Mouse (Mus musculus) cerebellum, postnatal 25 days (tissue): ENCODE measurements around the gene Hist1h2bh.
A peak's percentile ranks its signal among the peaks of the same experiment; 100 is the strongest.
"Not testable (repeated sequence)": the region's sequence is repeated elsewhere in the genome, so short reads cannot be mapped to it uniquely, and the experiment has no call there.

Experiments
- DNase-seq, 2 experiments: peaks; one replicate each; pipeline ENCODE4 v3.0.0; 2021; ENCODE audit warnings: mixed read lengths in 2 of 2

Hist1h2bh gene

DNA sequence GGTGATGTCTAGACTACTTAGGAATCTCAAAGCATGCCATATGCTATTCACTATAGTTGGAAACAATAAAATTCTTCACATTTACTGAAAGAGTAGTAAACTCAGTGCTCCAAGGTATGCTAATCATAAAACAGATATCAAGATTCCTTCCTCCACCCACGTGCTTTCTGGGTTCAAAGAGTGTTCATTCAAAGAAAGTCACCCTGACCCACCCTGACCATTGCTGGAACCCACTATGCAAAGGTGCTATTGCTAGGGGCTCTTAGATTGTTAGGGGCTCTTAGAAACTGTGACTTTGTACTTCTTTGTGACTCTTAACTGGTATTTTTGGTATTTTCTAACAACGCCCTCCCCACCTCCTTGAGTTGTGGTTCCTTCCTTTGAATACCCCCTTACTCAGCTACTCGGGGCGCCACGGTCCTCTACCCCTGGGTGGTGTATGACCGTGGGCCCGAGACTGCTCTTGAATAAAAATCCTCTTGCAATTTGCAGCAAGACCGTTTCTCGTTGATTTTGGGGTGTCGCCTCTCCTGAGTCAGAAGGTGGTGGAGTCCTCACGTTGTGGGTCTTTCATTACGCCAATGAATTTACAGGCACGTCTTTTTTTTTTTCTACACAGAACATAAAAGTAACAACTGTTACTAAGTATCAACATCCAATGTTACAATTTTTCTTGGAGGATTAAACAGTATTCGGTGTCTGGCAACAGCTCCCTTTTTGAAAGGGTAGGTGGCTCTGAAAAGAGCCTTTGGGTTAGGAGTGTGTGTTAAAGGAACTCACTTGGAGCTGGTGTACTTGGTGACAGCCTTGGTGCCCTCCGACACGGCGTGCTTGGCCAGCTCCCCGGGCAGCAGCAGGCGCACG is 30.1 kb upstream of the Hist1h2bh start:
- DNase-seq: not testable (repeated sequence)

DNA sequence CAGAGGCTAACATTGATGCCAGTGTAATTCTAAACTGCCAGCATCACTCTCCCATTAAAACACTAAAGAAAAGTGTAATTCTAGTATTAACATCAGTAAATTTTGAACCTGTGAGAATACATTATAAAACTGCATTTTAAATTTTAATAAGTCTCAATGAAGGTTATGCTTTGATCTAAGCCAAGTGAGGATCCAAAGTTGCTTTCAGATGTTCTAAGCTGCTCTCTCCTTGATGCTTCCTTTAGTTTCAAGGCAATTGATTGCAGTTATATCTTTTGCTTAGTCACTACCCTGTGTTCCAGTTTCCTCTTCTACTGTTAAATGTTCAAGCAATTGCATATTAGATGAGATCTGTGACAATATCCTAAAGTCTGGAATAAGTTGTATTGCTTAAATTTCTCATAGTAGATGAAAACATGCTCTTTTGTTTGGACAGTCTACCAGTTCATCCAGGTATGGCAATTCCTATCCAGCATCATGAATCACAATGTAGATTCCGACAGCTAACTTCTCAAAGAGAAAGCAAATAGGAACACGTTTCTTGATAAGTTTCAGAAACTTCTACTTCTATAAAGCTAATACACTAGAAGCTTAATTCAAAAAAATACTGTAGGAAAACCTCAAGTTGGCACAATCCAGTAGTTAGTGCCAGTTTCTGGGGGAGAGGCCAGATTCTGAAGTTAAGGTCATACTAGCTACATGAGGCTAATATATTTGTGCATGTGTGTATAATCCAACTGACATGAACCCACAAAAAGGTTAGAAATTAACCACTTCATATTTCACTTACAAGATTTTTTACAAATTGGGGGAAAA is 29.2 kb upstream of the Hist1h2bh start:
- DNase-seq: no peak

DNA sequence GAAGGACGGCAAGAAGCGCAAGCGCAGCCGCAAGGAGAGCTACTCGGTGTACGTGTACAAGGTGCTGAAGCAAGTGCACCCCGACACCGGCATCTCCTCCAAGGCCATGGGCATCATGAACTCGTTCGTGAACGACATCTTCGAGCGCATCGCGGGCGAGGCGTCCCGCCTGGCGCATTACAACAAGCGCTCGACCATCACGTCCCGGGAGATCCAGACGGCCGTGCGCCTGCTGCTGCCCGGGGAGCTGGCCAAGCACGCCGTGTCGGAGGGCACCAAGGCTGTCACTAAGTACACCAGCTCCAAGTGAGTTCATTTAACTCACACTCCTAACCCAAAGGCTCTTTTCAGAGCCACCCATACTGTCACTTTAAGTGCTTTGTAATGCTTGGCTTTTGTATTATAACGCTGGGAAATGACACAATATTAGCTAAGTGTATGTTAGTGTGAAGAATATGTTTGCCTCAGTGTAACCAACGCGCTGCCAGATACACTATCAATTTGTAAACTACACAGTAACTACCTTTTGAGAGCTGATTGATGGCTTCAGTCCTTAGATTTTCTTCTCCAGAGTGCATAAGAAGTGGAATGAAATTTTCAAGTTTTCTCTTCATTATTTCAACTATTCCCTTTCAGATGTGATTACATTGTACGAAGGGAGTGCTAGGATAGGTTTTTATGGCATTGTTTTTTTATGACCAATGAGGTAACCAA is 28.5 kb upstream of the Hist1h2bh start:
- not testable (repeated sequence) for DNase-seq

DNA sequence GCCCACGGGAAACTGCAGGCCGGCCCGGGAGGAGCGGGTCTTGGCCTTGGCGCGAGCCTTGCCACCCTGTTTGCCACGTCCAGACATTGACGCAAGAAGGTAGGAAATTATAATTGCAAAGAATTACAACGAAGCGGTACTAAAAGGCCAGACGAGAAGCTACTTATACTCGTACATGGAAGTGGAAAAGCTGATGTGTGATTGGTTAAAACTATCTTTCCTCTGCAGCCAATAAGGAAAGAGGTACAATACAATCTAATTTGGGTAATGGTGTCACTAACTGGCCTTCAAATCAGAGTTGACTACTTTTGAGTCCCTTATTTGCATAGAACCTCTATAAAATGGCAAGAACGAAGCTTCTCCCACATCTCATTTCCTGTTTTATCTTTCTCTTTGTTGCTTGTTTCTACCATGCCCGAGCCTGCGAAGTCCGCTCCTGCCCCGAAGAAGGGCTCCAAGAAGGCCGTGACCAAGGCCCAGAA is 27.9 kb upstream of the Hist1h2bh start, which contains the start of the genes Hist1h2ae and Hist1h2bg:
Gene Hist1h2ae (minus strand): TSS at position 199 of the 482 bp plus-strand sequence.
Gene Hist1h2bg (plus strand): TSS at position 375 of the 482 bp plus-strand sequence.
- peak; percentile 65 to 82 for DNase-seq

DNA sequence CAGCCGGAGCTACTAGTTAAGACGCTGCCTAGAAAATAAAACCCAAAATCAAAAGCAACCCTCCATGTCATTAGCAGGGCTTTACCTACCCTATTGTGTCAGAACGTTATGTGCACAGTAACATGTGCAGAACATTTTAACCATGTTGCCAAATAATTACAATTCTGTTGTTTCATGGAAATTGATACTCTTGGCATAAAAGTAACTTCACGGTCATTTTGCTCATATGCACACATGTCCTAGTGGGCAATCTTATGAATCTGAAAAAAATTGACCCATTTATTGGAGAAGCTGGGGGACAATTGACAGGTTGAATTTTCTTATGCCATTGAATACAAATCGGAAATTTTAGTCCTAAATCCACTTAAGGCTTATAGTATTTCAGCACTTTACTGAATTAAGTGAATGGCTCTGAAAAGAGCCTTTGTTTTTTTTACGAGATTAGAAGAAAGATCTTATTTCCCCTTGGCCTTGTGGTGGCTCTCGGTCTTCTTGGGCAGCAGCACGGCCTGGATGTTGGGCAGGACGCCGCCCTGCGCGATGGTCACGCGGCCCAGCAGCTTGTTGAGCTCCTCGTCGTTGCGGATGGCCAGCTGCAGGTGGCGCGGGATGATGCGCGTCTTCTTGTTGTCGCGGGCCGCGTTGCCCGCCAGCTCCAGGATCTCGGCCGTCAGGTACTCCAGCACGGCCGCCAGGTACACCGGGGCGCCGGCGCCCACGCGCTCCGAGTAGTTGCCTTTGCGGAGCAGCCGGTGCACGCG is 27.2 kb upstream of the Hist1h2bh start:
- not testable (repeated sequence) for DNase-seq

DNA sequence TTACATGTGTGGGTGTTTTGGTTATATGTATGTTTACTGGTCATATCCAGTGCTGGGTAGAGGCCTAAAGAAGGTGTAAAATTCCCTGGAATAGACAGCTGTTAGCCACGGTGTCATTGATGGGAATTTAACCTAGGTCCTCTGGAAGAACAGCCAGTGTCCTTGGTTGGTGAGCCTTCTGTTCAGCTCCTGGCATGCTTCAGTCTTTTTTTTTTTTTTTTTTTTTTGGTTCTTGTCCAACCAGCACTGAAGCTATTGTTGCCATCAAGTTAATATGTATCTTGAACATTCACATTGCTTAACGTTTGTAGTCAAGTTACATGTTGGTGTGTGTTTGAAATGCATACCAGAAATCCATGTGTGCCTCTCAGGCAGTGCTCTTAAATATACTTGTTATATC is 21.3 kb upstream of the Hist1h2bh start:
- no peak for DNase-seq

DNA sequence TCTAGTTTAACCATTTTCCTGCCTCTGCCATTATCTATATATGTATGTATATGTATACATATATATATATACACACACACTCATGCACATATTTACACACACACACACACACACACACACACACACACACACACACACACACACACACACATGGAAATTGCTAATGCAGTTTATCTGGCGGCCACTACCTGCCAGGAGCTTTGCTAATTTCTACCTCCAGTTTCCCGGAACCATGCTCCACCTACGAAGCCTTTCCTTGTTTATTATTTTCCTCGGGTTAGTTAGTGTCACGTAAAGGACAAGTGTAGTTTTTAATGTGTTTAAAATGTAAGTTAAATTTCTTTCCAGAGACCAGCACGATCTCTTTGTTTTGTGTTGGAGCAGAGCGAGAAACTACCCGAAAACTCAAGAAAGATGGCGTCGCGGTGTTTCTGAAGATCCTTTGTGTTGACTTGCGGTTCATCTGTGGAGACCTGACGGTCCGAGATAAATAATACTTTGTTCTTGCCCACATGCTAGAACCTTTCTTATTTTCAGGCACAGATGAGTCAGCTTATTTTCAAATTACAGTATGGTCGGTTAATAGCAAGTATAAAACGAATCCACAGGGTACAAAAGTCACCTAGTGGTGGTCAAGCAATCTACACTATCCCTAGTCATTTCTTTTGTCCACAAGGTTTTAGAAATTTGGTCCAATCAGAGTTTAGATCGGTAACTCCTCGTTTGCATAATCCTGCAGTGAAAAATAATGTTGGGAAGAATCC is 19.7 kb upstream of the Hist1h2bh start:
- peak in 1 of 2 experiments; percentile 39 for DNase-seq

DNA sequence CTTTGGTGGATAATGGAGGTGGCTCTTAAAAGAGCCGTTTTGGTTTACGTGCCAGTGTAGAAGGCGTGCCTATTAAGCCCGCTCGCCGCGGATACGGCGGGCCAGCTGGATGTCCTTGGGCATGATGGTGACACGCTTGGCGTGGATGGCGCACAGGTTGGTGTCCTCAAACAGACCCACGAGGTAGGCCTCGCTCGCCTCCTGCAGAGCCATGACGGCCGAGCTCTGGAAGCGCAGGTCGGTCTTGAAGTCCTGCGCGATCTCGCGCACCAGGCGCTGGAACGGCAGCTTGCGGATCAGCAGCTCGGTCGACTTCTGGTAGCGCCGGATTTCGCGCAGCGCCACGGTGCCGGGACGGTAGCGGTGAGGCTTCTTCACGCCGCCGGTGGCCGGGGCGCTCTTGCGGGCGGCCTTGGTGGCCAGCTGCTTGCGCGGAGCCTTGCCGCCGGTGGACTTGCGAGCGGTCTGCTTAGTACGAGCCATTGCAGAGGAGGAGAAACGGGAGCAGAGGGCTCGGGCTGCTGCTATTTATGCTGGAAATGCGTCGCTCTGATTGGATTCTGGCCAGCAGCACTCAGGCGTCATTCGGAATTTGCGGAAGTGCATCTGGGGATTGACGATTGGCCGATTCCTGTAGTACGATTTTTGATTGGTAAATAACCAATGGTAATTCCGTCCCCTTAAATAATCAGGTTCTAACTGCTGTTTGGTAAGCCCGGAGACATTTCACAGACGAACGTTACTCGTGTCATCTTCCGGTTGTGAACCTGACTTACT is 18.9 kb upstream of the Hist1h2bh start, which contains the start of gene Hist1h3e:
Gene Hist1h3e (minus strand): TSS at position 487 of the 777 bp plus-strand sequence.
- DNase-seq: peak; percentile 92

DNA sequence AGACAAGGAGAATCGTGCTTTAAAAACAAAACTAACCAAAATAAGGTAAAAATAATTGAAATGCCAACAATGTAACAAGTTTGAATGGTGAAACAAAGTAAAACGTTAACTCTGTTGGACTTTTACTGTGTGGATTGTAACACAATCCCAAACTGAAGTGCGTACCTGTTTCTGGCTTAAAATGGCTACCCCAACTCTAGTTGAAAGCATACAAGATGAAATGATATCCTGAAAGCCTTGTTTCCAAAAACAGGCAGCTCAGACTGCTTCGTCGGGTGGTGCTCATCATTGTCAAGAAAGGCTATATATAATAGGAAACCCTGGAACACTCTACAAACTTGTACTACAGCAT is 18.3 kb upstream of the Hist1h2bh start:
- DNase-seq: not testable (repeated sequence)

DNA sequence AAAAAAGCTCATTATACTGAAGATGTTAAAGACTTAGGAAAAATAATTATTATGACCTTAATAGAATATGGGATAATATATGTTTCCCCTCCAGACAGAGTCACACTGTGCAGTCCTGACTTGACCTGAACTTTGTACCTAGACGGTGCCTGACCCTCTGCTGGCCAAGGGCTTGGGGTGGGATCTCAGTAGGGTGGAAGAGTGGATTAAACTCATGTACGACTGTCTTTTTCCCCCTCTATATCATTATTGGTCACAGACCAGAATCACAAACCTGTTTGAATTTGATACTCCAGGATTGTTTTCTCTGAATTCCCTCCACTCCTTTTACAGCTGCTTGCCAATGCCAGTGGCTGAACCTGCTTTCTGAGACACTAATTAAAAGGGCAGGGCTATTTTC is 17.5 kb upstream of the Hist1h2bh start:
- not testable (repeated sequence) for DNase-seq

DNA sequence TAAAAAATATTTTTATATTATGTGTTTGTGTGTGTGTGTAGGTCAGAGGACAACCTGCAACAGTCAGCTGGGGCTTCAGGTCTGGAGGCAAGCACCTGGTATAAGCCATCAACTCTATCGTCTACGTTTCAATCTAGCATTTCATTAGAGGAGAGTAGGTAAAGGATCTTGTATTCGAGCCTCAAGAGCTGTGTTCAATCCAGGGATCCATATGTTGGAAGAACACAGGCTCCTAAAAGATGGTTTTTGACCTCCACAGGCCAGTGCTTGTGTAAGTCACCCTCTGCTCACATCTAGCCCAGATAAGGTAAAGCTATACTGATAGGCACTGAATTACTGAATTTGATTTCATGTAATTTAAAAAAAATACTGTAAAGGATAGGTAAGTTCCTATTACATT is 13.7 kb upstream of the Hist1h2bh start:
- DNase-seq: no peak

DNA sequence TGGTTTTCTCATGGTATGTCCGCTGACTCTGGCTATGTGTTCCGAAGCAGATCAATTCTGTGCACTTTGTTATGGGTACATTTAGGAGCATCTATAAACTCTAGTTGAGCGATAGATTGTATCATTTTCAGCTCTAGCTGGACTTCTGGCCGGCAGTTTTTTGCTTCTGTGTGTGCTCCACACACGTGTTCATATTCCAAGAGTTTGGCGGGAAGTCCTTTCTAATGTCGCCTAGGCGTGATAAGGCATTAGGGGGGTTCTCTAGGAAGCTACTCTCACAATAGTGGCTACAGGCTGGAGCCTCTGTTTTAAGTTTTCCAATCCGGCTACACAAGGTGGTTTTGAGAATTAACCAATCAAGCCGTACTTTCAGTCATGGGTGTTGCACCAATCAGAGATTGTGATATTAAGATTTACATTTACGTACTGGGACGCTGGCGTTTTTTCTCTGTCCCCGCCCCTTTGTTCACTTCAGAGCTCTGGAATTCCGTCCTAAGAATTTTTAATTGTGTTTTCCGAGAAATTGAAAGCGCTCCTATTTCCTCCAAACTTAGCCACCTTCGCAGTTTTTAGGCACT is 12.7 kb upstream of the Hist1h2bh start:
- DNase-seq: peak; percentile 64 to 77

DNA sequence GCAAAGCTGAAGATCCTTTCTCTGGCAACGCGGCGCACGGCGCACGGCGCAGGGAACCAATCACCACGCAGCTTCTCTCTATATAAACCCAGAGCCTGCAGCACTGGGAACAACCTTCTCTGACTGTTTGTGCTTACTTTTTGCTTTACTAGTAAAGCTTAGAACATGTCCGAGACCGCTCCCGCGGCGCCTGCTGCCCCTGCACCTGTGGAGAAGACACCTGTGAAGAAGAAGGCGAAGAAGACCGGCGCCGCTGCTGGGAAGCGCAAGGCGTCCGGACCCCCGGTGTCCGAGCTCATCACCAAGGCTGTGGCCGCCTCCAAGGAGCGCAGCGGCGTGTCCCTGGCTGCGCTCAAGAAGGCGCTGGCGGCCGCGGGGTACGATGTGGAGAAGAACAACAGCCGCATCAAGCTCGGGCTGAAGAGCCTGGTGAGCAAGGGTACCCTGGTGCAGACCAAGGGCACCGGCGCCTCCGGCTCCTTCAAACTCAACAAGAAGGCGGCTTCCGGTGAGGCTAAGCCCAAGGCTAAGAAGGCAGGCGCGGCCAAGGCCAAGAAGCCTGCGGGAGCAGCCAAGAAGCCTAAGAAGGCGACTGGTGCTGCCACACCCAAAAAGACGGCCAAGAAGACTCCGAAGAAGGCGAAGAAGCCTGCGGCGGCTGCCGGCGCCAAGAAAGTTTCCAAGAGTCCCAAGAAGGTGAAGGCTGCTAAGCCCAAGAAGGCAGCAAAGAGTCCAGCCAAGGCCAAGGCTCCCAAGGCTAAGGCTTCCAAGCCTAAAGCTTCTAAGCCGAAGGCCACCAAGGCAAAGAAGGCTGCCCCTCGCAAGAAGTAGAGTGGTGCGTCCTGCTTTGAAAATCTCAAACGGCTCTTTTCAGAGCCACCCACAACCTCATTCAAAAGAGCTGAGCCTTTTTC is 12.0 kb upstream of the Hist1h2bh start:
- DNase-seq: peak; percentile 77 to 83

DNA sequence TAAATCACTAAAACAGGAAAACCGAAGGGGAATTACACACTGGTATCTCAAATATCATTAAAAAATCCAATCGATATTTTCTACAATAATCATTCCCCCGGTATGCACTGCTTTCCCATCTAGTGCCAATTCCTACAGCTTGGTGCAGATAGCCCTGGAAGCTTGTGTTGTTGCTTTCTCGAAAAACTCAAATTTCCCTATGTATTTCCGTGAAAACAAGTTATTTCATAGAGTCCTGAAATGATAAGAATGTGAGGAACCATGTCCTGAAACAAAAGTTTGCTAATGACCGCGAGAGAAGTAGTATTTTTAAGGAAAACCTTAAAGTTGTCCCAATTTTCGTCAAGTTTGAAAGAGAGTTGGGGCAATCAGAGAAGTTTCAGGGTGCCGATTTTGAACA is 11.2 kb upstream of the Hist1h2bh start:
- DNase-seq: no peak

DNA sequence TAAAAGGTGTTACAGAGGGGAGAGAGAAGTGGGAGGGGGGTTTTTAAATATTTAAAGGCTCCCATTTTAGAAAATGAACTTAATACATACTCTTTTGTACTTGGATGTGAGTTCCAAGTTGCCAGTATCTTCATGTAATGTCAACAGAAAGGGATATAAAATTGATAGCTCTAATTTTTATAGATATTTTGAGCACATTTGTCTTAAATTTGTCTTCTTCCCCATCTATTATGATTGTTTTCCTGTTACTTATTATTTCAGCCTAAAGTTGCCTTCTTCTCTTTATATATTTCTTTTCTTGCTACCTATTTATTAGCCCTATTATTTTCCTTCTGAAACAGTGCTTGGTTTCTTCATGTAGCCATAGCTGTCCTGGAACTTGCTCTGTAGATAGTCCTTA is 9.8 kb upstream of the Hist1h2bh start, which contains the start of gene Hist1h1d:
Gene Hist1h1d (plus strand): TSS at position 301 of the 400 bp plus-strand sequence.
- DNase-seq: no peak

DNA sequence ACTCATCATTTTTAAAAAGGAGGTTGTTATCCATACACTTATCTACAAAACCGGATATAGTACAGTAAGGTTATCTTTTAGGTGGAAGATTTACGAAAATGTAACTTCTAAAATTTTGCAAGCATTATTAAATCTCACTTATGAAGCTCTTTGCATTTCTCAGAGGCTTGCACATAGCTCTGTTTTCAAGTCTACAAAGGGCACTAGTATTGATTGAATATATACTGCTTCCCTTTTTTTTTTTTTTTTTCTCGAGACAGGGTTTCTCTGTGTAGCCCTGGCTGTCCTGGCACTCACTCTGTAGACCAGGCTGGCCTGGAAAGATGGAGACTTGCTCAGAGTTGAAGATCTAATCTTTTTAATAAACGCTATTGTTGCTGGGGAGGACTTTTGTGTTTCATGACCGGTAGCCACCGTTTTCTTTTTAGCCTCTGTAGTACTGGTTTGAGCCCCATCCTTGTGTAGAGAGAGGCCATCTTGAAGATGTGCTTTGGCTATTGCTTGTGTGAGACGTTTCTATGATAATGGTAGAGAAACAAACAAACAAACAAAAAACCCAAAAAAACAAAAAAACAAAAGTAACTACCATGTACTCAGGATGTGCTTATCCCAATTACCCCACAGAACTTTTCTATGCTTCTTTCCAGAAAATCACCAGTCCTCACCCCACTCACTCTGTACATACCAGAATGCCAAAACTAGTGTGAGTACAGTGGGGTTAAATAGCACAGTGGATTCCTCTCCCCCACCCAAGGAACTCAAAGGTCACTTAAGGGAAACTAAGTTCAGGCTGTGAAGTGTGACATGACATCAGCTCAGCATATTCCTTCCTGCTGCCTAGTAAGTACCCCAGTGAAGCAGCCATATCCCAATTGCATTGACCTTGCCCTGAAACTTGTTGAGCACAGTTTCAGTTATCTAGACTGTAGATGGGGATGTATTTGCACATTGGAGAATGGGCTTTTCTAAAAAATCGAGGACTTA is 9.0 kb upstream of the Hist1h2bh start:
- no peak for DNase-seq

DNA sequence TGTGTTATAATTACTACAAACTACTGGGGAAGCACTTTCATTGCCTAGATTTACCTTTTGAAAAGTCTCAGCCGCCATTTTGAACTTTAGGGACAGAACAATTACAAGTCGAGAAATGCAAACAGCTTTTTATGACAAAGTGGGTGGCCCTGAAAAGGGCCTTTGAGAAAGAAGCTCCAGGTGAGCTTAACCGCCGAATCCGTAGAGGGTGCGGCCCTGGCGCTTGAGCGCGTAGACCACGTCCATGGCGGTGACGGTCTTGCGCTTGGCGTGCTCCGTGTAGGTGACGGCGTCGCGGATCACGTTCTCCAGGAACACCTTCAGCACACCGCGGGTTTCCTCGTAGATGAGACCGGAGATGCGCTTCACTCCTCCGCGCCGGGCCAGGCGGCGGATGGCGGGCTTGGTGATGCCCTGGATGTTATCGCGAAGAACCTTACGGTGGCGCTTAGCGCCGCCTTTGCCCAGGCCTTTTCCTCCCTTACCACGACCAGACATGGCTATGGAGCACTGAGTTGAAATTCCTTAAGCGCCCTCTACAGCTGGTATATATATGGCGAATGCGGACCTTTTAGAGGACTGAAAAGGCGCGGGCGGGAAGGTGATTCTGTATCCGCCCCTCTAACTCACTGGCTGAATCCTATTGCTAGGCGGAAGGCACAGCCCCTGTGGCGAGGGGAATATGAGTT is 8.1 kb upstream of the Hist1h2bh start, which contains the start of gene Hist1h4f:
Gene Hist1h4f (minus strand): TSS at position 503 of the 689 bp plus-strand sequence.
- peak; percentile 87 to 89 for DNase-seq
